Mouse (Mus musculus) urinary bladder, postnatal 0 days (tissue): ENCODE data around the gene Olfr1329. TPM values are rescaled to one million over a fixed set of nuclear protein-coding genes. Genes with fewer than 3 reads are reported as not detected.

Experiments
- polyA plus RNA-seq: library from polyadenylated mRNA; unstranded; fragments of >200 nt; fragmentation: Nextera tagmentation; extraction: Ambion mirVana; gene quantifications from 2 replicates; pipeline ENCODE4 v1.2.1, GENCODE M21; 2015

The Olfr1329 gene
- not detected in 2 replicates for polyA plus RNA-seq

DNA sequence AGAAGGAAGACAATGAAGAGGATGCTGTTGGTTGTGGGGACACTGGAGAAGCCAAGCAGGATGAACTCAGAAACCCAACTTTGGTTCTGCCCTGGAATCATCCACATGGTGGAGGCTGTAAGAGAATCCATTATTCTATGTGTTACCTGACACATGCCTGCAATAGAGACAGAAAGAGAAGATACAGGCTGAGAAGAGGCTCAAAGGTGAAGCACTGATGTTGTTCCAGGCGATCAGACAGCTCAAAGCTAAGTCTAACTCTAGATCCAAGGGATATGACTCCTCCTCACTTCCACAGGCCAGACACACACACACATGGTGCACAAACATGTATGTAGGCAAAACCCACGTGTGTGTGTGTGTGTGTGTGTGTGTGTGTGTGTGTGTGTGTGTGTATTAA is at the start of gene Olfr1329:
Olfr1329 (minus strand) TSS at position 101 of the 400 bp plus-strand sequence.

DNA sequence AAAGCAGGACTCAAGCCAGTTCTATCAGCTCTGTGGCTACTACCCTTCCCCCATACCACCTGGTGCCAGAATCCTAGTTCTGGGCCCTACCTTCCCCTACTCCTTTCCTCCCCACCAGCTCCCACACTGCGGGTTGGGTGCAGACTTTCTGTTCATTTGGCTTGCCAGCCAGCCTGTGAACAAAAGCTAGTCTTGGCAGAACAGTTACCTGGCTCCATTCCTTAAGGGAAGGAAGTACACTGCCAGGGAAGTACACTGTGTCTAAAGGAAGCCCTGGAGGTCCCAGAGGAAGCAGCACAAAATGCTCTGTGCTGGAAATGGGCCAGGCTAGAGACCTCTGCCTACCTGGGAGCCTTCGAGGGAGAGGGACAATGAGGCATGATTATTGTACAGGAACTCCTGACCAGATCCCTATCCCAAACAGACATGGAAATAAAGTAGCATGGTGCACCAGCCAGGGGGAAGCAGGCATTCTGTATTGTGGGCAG is 43.9 kb upstream of the Olfr1329 start, which contains the start of gene Lao1:
Lao1 (plus strand) TSS at position 438 of the 488 bp plus-strand sequence.

DNA sequence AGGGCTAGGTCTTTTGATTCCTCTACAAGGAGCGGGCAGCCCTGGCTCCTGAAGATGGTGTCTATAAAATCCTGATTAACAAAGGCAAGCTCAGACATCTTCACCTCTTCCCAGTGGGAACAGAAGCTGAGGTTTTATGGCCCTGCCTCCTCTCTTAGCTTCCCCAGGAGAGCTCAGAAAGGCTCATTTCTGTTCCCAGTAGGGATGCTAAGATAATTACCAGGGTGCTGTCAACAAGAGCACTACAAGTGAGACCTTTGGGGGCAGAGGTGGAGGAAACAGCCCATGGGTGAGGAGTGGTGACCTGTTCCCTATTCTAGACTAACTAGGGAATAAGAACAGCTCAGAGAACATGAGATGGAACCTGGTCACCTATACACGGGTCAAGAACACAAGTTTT is 21.2 kb upstream of the Olfr1329 start, which contains the start of gene Olfr1328:
Olfr1328 (minus strand) TSS at position 101 of the 400 bp plus-strand sequence.

DNA sequence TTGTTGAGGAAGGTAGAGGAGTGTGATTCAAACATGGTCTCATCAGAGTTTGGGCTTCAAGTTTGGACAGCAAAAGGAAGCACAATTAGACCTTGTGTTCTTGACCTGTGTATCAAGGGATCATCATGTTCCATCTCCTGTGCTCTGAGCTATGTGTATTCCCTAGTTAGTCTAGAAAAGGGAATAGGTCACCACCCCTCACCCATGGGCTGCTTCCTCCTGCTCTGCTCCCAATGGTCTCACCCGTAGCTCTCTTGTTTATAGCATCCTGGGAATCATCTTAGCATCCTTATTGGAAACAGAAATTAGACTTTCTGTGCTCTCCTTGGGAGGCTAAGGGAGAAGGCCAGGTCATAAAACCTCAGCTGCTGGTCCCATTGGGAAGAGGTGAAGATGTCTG is 29.0 kb downstream of the Olfr1329 start, which contains the start of gene Olfr1330:
Olfr1330 (plus strand) TSS at position 301 of the 400 bp plus-strand sequence.

Other genes with a start within 250 kb of the Olfr1329 start
- not detected in 2 replicates for gene Olfr1342, start 224.7 kb downstream of the Olfr1329 start, polyA plus RNA-seq
- gene Olfr1341, start 213.9 kb downstream of the Olfr1329 start, polyA plus RNA-seq: not detected in 2 replicates
- gene Olfr1340, start 197.3 kb downstream of the Olfr1329 start, polyA plus RNA-seq: not detected in 2 replicates
- not detected in 2 replicates for gene Olfr1339, start 185.3 kb downstream of the Olfr1329 start, polyA plus RNA-seq
- not detected in 2 replicates for gene Olfr1338, start 158.7 kb downstream of the Olfr1329 start, polyA plus RNA-seq
- gene Olfr1337, start 134.9 kb downstream of the Olfr1329 start, polyA plus RNA-seq: not detected in 2 replicates
- not detected in 2 replicates for gene Olfr1335, start 107.5 kb downstream of the Olfr1329 start, polyA plus RNA-seq
- gene Olfr1333, start 81.2 kb downstream of the Olfr1329 start, polyA plus RNA-seq: not detected in 2 replicates
- gene Olfr1331, start 52.8 kb downstream of the Olfr1329 start, polyA plus RNA-seq: not detected in 2 replicates
- not detected in 2 replicates for gene Olfr1330, start 28.9 kb downstream of the Olfr1329 start, polyA plus RNA-seq
- gene Olfr1328, start 21.1 kb upstream of the Olfr1329 start, polyA plus RNA-seq: not detected in 2 replicates
- gene Lao1, start 44.1 kb upstream of the Olfr1329 start, polyA plus RNA-seq: not detected in 2 replicates
- 62.8 and 74.3 TPM in 2 replicates for gene Slc2a1, start 191.2 kb upstream of the Olfr1329 start, polyA plus RNA-seq